Mouse (Mus musculus) layer of hippocampus, adult 18-20 months (tissue): ENCODE measurements around the gene 2810006K23Rik. TPM values are rescaled to one million over a fixed set of nuclear protein-coding genes. Genes with fewer than 3 reads are reported as not detected.
"Not testable (repeated sequence)": the region's sequence is repeated elsewhere in the genome, so short reads cannot be mapped to it uniquely, and the experiment has no call there.

Experiments used
- DNase-seq, 2 experiments: peaks; one replicate each; pipeline ENCODE4 v3.0.0; 2022; ENCODE audit warnings: low spot score in 2 of 2
- long read RNA-seq: library from polyadenylated mRNA; stranded (forward); transcript quantifications from one replicate; pipeline ENCODE4 v2.0.0, GENCODE M21; 2021
- total RNA-seq, 2 experiments: library from RNA; stranded (reverse); gene quantifications; 2 replicates each; pipeline ENCODE4 v1.2.3; 2021

The 2810006K23Rik gene
- total RNA-seq = 10 to 100 TPM; 14.6 to 16.3 TPM
- long read RNA-seq, transcript 2810006K23Rik-201 (3 exons, 1,677 nt) = major isoform, 9 of 10 reads
- long read RNA-seq, partial matches to known transcripts = 0 of 10 reads
- long read RNA-seq, other reads (novel, unspliced or antisense) = 1 of 10 reads

GRCm38 (mm10) chr5:124327510-124328364 is at the start of gene 2810006K23Rik, which contains the start of gene Mphosph9:
Gene 2810006K23Rik, plus strand, starts transcription at chr5:124328089.
Gene Mphosph9, minus strand, starts transcription at chr5:124327972.
- DNase-seq = peak; percentile 100

DNA sequence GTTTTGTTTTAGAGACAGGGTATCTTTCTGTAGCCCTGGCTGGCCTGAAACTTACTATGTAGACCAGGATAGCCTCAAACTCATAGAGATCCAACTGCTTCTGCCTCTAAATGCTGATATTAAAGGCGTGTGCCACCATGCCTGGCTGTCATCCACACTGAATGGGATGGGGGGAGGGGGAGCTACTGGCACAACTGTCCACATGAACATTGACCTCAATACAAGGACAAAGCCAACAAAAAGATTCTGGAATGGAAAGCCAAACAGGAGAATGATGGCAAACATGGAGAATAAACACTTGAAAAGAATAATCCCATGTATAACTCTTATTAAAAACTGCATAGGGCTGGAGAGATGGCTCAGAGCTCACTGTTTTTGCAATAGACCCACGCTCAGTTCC is 45.0 kb upstream of the 2810006K23Rik start:
- DNase-seq = no peak

DNA sequence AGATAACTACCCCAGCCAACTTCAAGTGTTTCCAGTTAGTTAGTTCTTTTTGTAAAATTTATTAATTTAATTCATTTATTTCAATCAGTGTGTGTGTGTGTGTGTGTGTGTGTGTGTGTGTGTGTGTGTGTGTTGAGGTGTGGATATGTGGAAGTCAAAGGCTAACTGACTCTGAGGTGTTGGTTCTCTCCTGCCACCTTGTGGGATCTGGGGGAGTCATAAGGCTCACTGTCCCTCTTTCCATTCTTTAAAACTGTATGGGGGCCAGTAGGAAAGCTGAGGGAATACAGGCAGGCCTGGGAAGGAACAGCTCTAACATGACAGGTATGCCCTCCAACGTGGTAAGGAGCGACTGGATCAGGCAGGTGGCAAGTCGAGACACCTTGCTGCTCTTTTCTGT is 43.6 kb upstream of the 2810006K23Rik start:
- no peak for DNase-seq

DNA sequence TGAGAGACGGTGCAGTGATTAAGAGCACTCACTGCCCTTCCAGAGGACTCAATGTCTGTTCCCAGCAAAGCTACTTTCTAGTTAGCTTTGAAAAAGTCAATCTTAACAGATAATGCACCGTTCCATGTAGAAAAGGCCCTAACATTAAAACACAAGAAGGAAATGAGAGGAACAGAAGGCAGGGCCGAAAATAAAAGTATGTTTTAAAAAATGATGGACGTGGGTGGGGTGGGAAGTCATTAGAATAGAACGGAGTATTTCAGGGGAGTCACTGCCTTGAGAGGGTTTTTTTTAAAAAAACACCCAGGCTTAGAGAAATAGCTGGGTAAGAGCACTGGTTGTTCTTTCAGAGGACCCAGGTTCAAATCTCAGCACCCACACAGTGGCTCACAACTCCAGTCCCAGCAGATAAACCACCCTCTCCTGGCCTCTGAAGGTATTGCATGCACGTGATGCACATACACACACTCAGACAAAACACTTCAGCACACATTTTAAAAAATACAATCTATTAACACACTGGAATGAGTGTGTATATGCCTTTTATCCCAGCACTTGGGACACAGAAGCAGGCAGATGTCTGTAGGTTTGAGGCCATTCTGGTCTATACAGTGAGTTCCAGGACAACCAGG is 40.2 kb upstream of the 2810006K23Rik start:
- no peak for DNase-seq

GRCm38 (mm10) chr5:124290216-124290615 is 37.7 kb upstream of the 2810006K23Rik start:
- DNase-seq = peak in 1 of 2 experiments; percentile 30

DNA sequence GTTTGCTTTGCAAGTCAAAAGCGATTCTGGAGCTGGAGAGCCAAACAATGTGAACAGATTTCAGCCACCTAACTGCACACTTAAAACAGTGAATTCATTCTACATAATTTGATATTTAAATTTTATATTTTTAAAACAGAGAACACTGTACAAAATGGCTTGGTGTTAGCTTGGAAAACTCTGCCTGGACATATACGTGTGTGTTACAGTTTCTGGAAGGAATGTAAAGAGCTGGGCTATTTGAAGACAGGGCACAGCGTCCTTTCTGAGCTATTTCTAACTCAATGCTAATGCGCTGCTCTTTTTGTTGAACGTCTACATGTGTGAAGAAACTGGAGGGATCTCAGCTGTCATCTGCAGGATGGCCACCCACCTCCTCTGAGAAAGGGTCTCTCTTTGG is 33.9 kb upstream of the 2810006K23Rik start:
- DNase-seq = no peak

DNA sequence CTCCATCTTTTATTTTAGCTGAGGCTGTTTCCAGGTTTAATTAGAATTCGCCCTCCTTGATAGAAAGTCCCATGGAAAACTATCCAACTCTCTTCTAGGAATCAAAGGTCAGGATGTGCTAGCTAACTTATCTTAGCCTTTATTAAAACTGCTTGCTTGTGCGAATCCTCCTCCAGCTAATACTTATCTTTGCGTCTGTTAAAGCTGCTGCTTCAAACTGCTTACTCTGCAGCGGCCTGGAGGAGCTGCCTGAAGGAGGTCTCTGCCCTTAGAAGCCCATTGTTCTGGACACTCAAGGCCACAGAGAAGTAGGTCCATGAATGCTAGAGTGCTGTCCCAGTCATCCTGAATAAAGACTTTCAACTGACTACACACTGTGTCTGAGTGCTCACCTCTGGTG is 31.4 kb upstream of the 2810006K23Rik start:
- no peak for DNase-seq

GRCm38 (mm10) chr5:124299307-124299706 is 28.6 kb upstream of the 2810006K23Rik start:
- DNase-seq = not testable (repeated sequence)

DNA sequence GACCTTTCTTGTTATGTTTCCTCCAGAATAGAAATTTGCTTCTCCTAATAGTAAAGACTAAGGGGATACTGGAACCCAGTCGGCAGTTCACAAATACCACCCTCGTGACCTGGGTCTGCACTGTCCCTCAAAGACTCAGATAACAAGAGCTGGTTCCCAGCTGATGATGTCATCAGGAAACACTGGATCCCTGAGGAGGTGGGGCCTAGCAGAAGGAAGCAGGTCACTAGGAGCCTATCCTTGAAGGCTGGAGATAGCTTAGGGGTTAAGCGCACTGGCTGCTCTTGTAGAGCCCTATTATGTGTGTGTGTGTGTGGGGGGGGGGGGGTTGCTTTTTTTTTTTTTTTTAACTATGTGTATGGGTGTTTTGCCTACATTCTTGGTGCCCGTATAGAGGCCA is 27.8 kb upstream of the 2810006K23Rik start:
- no peak for DNase-seq

GRCm38 (mm10) chr5:124302853-124303252 is 25.0 kb upstream of the 2810006K23Rik start:
- DNase-seq = not testable (repeated sequence)

DNA sequence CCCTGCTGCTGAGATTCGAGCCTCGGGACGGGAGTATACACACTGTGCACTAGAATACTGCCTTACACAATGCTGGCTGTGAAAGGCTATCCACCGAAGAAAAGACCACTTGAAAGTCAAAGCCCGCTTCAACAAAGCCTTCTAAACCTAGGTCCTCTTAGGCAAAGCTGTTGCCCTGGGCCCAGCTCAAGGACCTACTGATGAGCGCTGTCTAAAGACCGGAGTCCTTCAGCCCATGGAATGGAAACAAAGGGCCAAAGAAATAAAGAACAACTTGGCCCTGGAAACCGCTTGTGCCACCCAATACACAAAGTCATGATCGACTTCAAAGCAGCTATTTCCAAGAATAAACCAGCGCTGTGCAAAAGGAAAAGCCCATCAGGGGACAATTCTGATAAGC is 18.7 kb upstream of the 2810006K23Rik start:
- no peak for DNase-seq

DNA sequence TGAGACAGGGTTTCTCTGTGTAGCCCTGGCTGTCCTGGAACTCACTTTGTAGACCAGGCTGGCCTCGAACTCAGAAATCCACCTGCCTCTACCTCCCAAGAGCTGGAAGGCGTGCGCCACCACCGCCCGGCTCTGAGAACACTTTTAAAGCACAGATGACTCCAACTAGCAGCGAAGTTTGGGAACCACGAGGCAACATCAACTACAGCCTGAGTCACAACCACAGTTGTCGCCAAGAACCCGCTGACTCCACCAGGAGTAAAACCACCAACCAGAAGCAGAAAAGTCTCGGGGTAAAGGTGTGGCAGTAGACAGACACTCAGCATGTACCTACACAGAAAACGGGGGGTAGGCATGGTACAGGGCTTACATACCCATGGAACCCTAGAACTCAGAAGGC is 17.8 kb upstream of the 2810006K23Rik start:
- DNase-seq = no peak

DNA sequence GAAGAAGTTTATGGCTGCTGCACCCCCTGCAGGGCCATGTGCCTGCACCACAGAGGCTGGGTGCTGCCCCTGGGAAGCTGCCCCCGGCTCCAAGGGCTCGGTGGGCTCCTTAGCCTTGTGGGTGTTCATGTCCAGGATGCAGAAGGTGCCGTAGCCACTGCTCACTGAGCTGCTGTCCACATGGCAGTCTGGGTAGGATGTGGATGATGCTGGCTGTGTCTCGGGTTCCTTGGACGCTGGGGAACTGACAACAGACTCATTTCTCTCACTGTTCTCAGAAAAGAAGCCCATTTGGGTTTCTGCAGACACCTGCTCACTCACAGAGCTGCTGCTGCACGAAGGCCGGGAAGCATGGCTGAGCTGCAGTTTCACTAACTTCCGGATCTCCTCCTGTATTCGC is 12.4 kb upstream of the 2810006K23Rik start:
- DNase-seq = no peak

- no peak for DNase-seq
Measured at GRCm38 (mm10) chr5:124315941-124316340, 11.9 kb upstream of the 2810006K23Rik start.

- DNase-seq = no peak
Measured at GRCm38 (mm10) chr5:124317648-124318047, 10.2 kb upstream of the 2810006K23Rik start.

DNA sequence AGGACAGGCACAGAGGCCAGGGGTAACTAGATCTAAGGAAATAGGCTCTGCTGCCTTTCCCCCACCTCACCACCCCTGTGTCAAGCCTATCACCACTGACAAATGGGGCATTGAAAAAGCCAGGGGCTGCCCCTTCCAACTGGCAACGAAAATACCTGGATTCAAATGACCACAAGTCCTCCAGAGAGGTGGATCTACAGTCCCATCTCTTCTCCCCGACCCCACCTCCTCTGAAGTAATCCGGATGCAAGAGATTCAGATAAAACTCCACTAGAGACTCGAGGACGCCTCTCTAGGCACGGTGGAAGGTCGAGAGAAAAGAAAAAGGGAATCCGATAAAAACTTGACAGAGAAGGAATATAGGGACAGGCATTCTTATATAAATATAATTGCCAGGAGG is 1.1 kb upstream of the 2810006K23Rik start:
- no peak for DNase-seq

GRCm38 (mm10) chr5:124330086-124330485 is 2.2 kb downstream of the 2810006K23Rik start:
- DNase-seq = no peak

- DNase-seq = peak in 1 of 2 experiments; percentile 64
Measured at GRCm38 (mm10) chr5:124334392-124334791, 6.5 kb downstream of the 2810006K23Rik start.

- DNase-seq = no peak
Measured at GRCm38 (mm10) chr5:124337103-124337502, 9.2 kb downstream of the 2810006K23Rik start.

DNA sequence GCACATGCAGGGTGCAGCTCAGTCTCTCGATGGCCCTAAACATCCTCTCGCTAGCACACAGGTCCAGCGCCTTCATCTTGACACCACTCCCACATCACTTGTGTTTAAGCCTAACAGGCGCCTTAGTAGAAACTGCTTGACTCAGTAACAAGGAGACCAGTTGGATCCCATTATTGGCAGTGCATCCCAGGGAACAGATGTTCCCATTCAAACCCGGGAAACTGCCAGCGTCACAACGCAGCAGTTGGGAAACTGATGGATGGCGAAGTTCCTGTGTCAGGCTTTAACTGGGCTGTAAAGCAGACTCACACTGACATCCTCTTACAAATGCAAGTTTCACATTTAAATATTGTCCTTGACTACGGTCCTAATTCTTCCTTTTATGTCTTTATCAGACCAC is 10.0 kb downstream of the 2810006K23Rik start:
- DNase-seq = peak; percentile 65 to 78

DNA sequence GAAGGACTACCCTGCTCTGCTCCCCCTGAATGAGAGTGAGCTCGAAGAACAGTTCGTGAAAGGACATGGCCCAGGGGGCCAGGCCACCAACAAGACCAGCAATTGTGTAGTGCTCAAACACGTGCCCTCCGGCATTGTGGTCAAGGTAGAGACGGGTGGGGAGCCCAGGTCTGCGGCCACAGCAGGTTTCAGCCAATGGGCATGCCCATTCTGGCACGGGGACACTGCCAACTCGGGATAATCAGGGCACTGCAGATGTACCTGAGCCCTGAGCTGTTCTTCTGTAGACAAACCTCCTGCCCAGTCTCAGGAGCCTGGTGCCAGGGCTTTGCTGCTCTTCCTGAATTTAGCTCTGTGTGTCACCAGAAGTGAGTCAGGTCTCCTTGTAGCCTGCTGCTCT is 10.9 kb downstream of the 2810006K23Rik start:
- no peak for DNase-seq

DNA sequence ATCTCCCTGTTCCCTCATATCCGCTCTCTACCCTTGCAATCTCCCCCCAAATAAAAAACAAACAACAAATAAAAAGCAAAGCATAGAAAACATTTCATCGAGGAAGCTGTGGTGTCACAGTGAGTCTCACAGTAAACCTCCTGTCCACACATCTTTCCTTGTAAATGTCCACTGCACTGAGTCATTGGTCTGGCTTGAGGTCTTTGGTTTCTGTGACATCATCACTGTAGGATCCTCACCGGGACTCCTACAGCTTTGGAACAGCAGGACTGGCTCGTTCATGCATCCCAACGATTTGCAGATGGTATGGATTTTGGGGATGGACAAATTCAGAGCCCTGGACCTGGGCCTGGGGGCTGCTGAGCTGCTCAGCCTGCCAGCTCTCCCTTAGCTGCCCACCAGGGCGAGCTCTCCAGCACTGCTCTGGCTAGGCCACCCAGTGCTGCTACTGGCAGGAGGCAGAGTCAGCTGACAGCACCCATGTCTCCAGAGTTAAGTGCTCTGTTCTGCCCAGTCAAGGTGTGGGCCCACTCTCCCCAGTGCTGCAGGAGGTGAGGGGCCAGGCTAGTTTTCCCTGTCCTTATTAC is 14.0 kb downstream of the 2810006K23Rik start:
- not testable (repeated sequence) for DNase-seq
